Mouse (Mus musculus) cerebellum, adult 11-12 months (tissue): ENCODE results near the gene Esyt1.
"Not testable (repeated sequence)": the region's sequence is repeated elsewhere in the genome, so short reads cannot be mapped to it uniquely, and the experiment has no call there.

Source experiments
- DNase-seq: peaks from one replicate; pipeline ENCODE4 v3.0.0; 2022

The Esyt1 gene

GRCm38 (mm10) chr10:128525671-128526308, at the start of gene Esyt1:
TSS of gene Esyt1 (minus strand) at chr10:128525871.
- DNase-seq: peak; percentile 98

DNA sequence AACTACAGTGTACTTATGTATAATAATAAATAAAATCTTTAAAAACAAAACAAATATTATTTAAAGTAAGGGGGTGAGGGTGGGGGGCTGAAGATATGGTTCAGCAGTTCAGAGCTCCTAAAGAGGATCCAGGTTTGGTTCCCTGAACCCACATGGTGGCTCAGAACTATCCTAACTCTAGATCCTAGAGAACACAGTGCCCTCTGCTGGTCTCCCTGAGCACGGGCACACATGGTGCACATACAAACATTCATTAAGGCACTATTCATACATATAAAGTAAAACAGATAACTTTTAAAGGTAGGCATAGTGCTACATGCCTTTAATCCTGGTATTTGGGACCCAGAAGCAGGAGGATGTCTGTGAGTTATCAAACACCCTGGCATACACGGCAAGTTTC, 49.4 kb upstream of the Esyt1 start:
- DNase-seq: no peak

DNA sequence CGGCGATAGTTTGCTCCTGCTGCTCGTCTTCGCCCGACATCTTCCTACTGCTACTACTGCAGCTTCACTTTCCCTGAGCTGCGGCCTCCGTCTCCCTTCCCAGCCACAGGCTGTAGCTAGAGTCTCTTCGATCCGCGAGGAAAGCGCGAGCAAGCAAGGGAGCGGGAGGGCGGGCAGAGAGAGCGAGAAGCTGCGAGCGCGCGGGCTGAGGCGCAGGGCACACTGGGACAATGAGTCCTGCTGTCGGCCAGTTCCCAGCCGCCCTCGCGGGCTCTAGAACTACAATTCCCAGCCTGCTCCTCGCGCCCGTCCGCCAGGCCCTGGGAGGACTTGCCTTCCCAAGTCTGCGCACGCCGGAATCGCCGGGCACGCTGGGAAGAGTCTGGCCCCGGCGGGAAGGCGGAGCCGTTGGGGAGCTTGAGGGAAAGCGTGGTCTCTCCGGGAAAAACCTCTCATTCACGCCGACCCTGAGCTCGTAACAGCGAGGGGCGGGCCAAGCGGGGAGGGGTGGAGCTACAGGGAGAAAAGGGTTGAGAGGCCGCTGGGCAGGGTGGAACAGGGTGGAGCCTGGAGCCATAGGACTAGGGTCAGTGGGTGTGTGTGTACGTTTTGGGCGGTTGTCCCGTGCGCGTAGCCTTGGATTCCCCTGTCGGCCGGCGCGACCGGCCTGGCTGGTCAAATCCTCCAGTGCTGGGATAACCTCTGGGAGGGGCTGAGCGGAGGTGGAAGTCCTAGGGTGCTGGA, 40.3 kb upstream of the Esyt1 start, which contains the start of gene Pa2g4:
TSS of gene Pa2g4 (minus strand) at position 200 of the 744 bp plus-strand sequence.
- peak; percentile 99 for DNase-seq

- DNase-seq: no peak
Measured at GRCm38 (mm10) chr10:128565206-128565787, 39.6 kb upstream of the Esyt1 start.

DNA sequence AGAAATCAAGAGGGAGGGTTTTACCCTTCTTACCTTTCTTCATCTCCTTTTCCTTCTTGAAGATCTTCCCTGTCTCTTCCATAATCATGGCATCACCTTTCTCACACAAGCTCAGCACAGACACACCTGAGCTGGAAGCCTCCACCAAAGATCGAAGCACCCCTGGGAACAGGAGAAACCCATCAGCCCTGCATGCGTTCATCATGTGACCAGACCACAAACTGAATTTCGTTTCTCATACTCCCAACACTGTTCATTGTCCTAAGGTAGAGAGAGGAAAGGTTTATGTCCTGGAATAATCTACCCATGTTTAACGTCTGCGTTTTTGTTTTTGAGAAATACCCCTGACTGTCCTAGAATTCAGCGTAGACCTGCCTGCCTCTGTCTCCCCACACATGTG, 37.9 kb upstream of the Esyt1 start:
- no peak for DNase-seq

DNA sequence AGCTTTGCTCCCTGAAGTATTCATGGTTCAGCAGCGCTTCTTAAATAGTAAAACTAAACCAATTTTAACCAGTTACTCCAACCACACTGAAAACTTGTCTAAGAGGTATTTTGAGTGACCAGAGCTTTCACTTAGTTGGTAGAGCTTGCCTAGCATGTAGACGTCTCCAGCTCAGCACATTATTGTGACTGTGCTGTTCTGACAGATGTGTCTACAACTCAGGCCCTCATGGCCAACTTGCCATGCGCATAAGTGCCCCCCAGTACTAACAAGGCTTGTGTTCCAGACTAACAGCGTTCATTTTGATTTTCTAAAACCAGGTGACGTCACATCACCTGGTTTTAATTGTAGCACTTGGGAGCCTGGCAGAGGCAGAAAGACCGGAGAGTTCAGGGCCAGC, 31.3 kb upstream of the Esyt1 start:
- DNase-seq: no peak

GRCm38 (mm10) chr10:128556286-128556685, 30.6 kb upstream of the Esyt1 start:
- no peak for DNase-seq

DNA sequence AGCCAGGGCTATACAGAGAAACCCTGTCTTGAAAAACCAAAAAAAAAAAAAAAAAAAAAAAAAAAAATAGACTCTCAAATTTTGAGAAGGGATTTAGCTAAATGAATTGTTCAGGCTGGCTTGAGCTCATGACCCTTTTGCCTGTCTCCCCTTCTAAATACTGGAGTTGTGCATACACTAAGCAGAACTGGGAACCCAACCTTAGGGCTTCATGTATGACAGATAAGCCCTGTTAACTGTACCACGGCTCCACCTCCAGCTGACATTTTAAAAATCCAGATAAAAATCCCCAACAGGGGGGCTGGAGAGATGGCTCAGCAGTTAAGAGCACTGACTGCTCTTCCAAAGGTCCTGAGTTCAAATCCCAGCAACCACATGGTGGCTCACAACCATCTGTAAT, 29.9 kb upstream of the Esyt1 start:
- DNase-seq: not testable (repeated sequence)

GRCm38 (mm10) chr10:128550144-128550823, 24.6 kb upstream of the Esyt1 start:
- DNase-seq: peak; percentile 59

DNA sequence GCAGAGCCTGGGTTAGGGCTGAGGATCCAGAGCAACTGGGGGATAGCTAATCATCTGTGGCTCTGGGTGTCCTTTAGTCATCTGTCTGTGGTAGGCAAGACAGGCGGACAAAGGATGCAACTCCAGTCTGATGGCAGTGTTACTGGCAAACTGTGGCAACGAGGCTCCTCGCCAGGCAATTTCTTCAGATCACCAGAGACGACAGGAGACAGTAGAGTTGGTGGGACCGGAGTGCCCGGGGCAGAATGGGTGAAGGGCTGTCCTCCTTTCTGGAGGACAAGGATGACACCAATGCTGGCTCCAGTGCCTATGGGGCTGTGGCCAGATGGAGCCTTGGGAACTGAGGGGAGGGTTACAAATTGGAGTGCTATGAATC, 24.0 kb upstream of the Esyt1 start:
- DNase-seq: peak; percentile 80

DNA sequence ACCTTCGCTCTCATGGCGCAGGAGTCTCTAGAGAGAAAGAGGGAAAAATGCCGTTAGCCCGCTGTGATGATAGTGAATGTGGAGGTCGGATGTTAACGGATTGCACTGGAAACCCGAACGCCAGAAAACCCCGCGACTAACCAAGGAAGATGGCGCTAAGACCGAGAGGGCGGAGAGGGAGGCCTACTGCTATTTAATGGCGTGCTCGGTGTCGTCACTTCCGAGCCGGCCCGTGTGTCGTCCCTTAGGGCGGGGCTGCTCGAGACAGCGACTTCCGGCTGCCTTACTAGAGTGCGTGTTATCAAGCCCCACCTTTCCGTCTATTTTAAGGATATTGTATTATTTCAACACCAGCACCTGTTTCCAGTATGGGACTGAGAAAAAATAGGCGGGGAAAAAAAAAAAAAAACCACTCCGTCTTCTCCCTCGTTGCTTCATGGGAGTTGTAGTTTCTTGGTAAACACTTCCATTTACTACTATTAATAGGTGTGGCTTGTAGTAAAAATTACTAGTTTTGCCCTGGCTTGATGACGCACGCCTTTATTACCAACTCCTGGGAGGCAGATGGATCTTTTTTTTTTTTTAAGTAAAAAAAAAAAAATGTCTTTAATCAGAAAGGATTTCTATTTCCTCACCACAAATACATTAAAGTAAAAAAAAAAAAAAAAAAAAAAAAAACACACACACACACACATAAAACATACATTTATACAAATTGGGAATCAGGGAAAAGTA, 23.4 kb upstream of the Esyt1 start, which contains the start of gene Rpl41:
TSS of gene Rpl41 (minus strand) at position 359 of the 735 bp plus-strand sequence.
- DNase-seq: peak; percentile 97

DNA sequence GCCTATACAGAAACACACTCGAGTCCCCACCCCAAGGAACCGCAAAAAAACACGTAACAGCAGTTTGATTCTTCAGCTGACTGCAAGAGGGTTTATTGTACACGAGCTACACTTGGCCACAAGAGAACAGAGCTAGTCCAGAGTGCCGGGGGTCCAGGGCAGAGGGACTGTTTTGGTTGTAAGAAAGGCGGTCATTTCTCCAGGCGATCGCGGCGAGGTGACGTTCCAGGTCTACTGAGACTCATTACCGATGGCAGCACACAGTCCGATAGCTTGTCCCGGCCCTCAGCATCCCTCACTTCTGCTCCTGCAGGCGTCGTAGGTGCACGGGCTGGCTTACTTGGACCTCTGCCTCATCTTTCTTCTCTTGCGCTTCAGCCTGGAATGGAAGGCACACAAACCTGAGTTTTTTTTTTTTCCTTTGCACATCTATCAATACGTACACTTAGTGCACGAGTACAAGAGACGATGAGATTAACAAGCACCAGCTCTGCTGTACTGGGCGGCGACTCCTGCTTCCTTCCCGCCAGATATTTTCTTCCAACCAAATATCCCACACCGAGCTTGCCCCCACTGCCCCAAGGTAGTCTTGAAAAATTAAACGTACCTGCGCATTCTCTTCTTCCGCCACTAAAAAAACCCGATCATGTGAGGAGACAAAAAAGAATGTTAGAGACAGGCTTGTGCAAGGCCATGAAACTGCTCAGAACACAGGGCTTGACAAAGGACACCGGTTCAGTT, 22.6 kb upstream of the Esyt1 start:
- not testable (repeated sequence) for DNase-seq

GRCm38 (mm10) chr10:128547361-128548032, 21.8 kb upstream of the Esyt1 start, which contains the start of gene Zc3h10:
TSS of gene Zc3h10 (minus strand) at chr10:128547774.
- peak; percentile 97 for DNase-seq

DNA sequence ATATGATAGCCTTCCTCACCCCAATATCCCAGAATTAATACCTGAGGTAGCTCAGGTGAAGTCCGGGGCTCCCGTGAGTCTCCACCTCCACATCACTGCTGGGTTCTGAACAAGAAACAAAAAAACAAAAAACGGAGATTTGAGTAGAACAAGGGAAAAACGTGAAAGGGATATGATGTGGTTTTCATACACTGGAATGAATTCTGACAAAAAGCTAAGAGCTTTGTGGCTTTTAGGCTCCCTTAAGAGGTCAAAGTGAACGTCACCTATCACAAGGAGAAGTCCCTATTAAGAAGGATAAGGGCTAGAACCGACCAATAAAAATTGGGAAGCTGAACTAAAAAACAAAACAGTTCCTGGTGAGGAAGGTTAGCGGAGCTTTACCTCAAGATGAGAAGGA, 21.1 kb upstream of the Esyt1 start:
- DNase-seq: no peak

DNA sequence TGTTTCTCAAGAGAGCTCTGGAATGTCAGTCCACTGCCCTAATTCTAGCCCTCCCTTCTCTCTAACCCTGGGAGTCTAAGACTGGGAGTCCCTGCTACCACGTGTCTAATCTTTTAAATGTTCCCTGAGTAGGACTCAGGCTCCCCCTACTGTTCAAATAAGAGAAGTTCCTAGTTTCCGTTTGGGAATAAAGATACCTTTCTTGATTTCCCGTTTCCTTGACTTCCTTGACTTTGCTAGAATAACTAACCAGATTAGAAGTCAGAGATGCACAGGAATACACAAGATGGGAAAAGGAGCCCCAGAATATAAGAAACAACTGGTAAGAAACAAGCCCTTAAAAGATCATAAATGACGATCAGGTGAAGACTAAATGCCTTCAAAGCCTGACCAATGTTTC, 20.7 kb upstream of the Esyt1 start:
- DNase-seq: no peak

GRCm38 (mm10) chr10:128545570-128545898, 19.9 kb upstream of the Esyt1 start:
- peak; percentile 54 for DNase-seq

- DNase-seq: peak; percentile 59
Measured at GRCm38 (mm10) chr10:128544674-128545569, 19.3 kb upstream of the Esyt1 start.

GRCm38 (mm10) chr10:128544151-128544657, 18.5 kb upstream of the Esyt1 start:
- DNase-seq: peak; percentile 51

GRCm38 (mm10) chr10:128543100-128543499, 17.4 kb upstream of the Esyt1 start:
- DNase-seq: no peak

- DNase-seq: no peak
Measured at GRCm38 (mm10) chr10:128538340-128538870, 12.7 kb upstream of the Esyt1 start.
